17 mouse cellular contexts compared by ENCODE assay signal in the genomic region with DNA sequence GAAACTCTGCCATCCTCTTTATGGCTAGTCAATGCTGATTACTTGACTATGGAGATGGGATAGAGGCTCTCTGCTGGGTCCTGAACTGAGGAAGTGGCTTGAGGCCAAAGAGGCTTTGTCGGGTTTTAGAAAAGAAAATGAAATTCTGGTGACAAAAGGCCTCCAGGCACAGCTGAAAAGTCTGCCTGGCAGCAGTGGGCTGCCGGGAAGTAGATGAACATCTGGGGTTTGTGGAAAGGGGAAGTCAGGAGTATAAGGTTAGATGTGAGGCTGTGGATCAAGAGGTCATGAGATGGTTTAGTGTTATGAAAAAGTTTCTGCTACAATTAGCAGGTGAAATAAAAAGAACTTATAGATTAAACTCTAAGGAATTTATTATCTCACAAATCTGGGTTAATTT. TPM values are rescaled to one million over a fixed set of nuclear protein-coding genes. Genes with fewer than 3 reads are reported as not detected.
DNase-seq lines count a peak whose midpoint lies in the region; ATAC-seq lines count a peak whose summit lies in the region.
"Had no signal": no experiment of that assay in that cellular context is flagged by ENCODE, and none has a peak within 500 bp of the region (broad histone marks: within the 10 kb centered on the region; RNA-seq: fewer than 3 reads in every experiment).

No protein-coding gene starts in this region.

- peak; percentile 66 for DNase-seq in 416B (ENCODE audit: low read depth)
- peak; percentile 38 for DNase-seq in CD4-positive helper T cell, adult 2 months (ENCODE audit: low read depth, low spot score)
- DNase-seq in spleen, adult 18-20 months: no peak
- DNase-seq in layer of hippocampus, postnatal 14 days (ENCODE audit: low spot score in 2 of 2): no peak
- no peak for DNase-seq in kidney, adult 11 months
- DNase-seq: adrenal gland, adult 8-10 months; cerebellum, adult 9-10 months; gastrocnemius, adult 2 months; liver; lung, postnatal 36 days; thymus, postnatal 4 days had no signal

- ATAC-seq in common myeloid progenitor, adult 5-6 weeks (replicated peaks; ENCODE audit: low read depth, poor library complexity, severe bottlenecking): peak; percentile 85
- ATAC-seq in monocyte, adult 5-6 weeks (replicated peaks; ENCODE audit: insufficient number of reproducible peaks, low FRiP score, low TSS enrichment, poor library complexity, severe bottlenecking): peak; percentile 73
- ATAC-seq: forebrain, embryonic 14.5 days; hindbrain, postnatal 0 days; intestine, postnatal 0 days; Patski had no signal

RNA-seq across cellular contexts. Expression of a gene that starts 29.9 kb away (rescaled TPM):
- total RNA-seq in common myeloid progenitor, adult 5-6 weeks (2017): 219 and 223 TPM in 2 replicates
- total RNA-seq in monocyte, adult 5-6 weeks (2017): 2,690 to 3,839 TPM (median 2,776 TPM) in 3 replicates
- 1 to 10 TPM; 2.0 to 2.6 TPM for total RNA-seq in layer of hippocampus, postnatal 14 days (2021)

Comparison
In these comparisons a context has a peak if more than half of its experiments do, and no peak if none do; other contexts are left out.
1. DNase-seq: peak in 416B (single experiment) and CD4-positive helper T cell, adult 2 months (single experiment); none in spleen, adult 18-20 months (0 of 2), layer of hippocampus, postnatal 14 days (0 of 2) and kidney, adult 11 months (single experiment).
2. RNA of a gene that starts 29.9 kb away (total RNA-seq): 2,690 to 3,839 TPM in monocyte, adult 5-6 weeks and 219 to 223 TPM in common myeloid progenitor, adult 5-6 weeks; 2.0 to 2.6 TPM in layer of hippocampus, postnatal 14 days; every median in the first group is over 10 times any median in the second.